ENCODE assay signal across 8 mouse cellular contexts in genomic region chr11:61493525-61494128, GRCm38 (mm10). TPM values are rescaled to one million over a fixed set of nuclear protein-coding genes. Genes with fewer than 3 reads are reported as not detected.
DNase-seq lines count a peak whose midpoint lies in the region; ATAC-seq and TF ChIP-seq lines count a peak whose summit lies in the region.

No protein-coding gene starts in this region.

- peak overlapping the region; percentile 81 for H3K4me2 ChIP-seq in CH12.LX (ENCODE audit: insufficient read depth, low read depth, poor library complexity, severe bottlenecking)
- peak overlapping the region; percentile 88 for H3K4me2 ChIP-seq in midbrain, embryonic 13.5 days (replicated peaks)

- in situ Hi-C loops in CH12.LX (cut with MboI; ENCODE audit: low pct_ligation_motif_present, low pct_unique_long_range_greater_than_20kb, low sequenced_read_pairs) = loop anchor here (5.0 kb wide), 1 partner anchor 46 kb away; no protein-coding TSS in a partner anchor

- peaks cover 37 to 42% of the 10 kb centered on the region in 2 experiments for H3K36me3 ChIP-seq in CH12.LX (replicated peaks in 1 of 2; ENCODE audit: control insufficient read depth in 1 of 2, insufficient read depth in 1 of 2, low read length in 1 of 2)
- H3K36me3 ChIP-seq in midbrain, embryonic 13.5 days = peaks cover 41% of the 10 kb centered on the region

- intact Hi-C loops in gastrocnemius, adult 2 months (cut with DNase I) = no loop called here
- intact Hi-C loops in left cerebral cortex, postnatal 25 days (cut with DNase I) = loop anchor here (2.0 kb wide), 1 partner anchor 41 kb away; no protein-coding TSS in a partner anchor

- TF ChIP-seq POLR2A in CH12.LX (IDR thresholded peaks at IDR 0.05; ENCODE audit: low read depth, low read length) = no peak; the same call in 1 of the 2 replicates

- H3K27me3 ChIP-seq in CH12.LX (replicated peaks) = no peaks in the 10 kb centered on the region
- H3K27me3 ChIP-seq in midbrain, embryonic 13.5 days = no peaks in the 10 kb centered on the region; the same call in 1 of the 2 replicates

- peaks cover 7 to 22% of the 10 kb centered on the region in 2 experiments for H3K4me1 ChIP-seq in CH12.LX (ENCODE audit: control insufficient read depth in 1 of 2, insufficient read depth in 2 of 2)
- H3K4me1 ChIP-seq in midbrain, embryonic 13.5 days (replicated peaks) = peaks cover 41% of the 10 kb centered on the region

- TF ChIP-seq EP300 in CH12.LX (IDR thresholded peaks at IDR 0.05; ENCODE audit: low read length) = no peak

- under 1% methylated on average over 48 of the region's 50 CpGs for WGBS in midbrain, embryonic 13.5 days

- no peak for DNase-seq in gastrocnemius, adult 2 months
- no peak for DNase-seq in gastrocnemius, adult 18-20 months (ENCODE audit: low spot score)
- DNase-seq in CH12.LX (ENCODE audit: extremely low read depth) = peak; percentile 59
- DNase-seq in cerebellum, adult 18-20 months = peak; percentile 55 to 60
- DNase-seq in left cerebral cortex, postnatal 25 days (ENCODE audit: low spot score in 2 of 2) = peak; percentile 52 to 54
- DNase-seq in testis, postnatal 14 days (ENCODE audit: low spot score) = peak; percentile 62

- no peak for TF ChIP-seq RAD21 in CH12.LX (IDR thresholded peaks at IDR 0.05; ENCODE audit: low read depth, low read length)

- peak overlapping the region; percentile 83 for H3K4me3 ChIP-seq in gastrocnemius, adult 2 months
- peak overlapping the region; percentile 73 to 92 (median 87) for H3K4me3 ChIP-seq in CH12.LX (replicated peaks in 1 of 3; ENCODE audit: low read depth in 2 of 3, low read length in 2 of 3, poor library complexity in 1 of 3)
- H3K4me3 ChIP-seq in midbrain, embryonic 13.5 days (replicated peaks) = peak overlapping the region; percentile 94

- peak; percentile 60 for ATAC-seq in granulocyte monocyte progenitor cell, adult 5-6 weeks (replicated peaks; ENCODE audit: poor library complexity, severe bottlenecking)
- peak; percentile 82 for ATAC-seq in midbrain, embryonic 13.5 days

- TF ChIP-seq CTCF in gastrocnemius, adult 2 months (IDR thresholded peaks at IDR 0.05) = no peak
- no peak for TF ChIP-seq CTCF in CH12.LX (conservative IDR thresholded peaks at IDR 0.05 in 1 of 2, IDR thresholded peaks at IDR 0.05 in 1 of 2; ENCODE audit: low read depth in 2 of 2, low read length in 2 of 2)

- peak overlapping the region; percentile 90 for H3K27ac ChIP-seq in gastrocnemius, adult 2 months
- H3K27ac ChIP-seq in CH12.LX (ENCODE audit: insufficient read depth, low read depth) = peak overlapping the region; percentile 9; the same call in 1 of the 2 replicates
- H3K27ac ChIP-seq in midbrain, embryonic 13.5 days = peak overlapping the region; percentile 92

- peak overlapping the region; percentile 70 for H3K9ac ChIP-seq in CH12.LX (ENCODE audit: insufficient read depth, low read depth)
- peak overlapping the region; percentile 93 for H3K9ac ChIP-seq in midbrain, embryonic 13.5 days (replicated peaks)

- H3K9me3 ChIP-seq in CH12.LX (replicated peaks; ENCODE audit: low read length) = peaks cover under 1% of the 10 kb centered on the region
- no peaks in the 10 kb centered on the region for H3K9me3 ChIP-seq in midbrain, embryonic 13.5 days

- H3K79me2 ChIP-seq in CH12.LX (replicated peaks; ENCODE audit: control insufficient read depth, extremely low read depth, insufficient read depth, poor library complexity, severe bottlenecking) = 0 out of 2 replicates have a peak, but pooled peaks cover 2% of the 10 kb centered on the region

- dilution Hi-C loops in CH12.LX (cut with MboI; ENCODE audit: extremely low pct_ligation_motif_present, extremely low pct_unique_long_range_greater_than_20kb, low sequenced_read_pairs) = no loop called here

TF ChIP-seq in CH12.LX, 34 proteins besides CTCF, POLR2A, EP300 and RAD21:
- TF ChIP-seq RCOR1 (conservative IDR thresholded peaks at IDR 0.05; ENCODE audit: low read depth, low read length) (0 out of 2 replicates have a peak, but pooled peaks have one; percentile 52), MEF2A (IDR thresholded peaks at IDR 0.05; ENCODE audit: borderline replicate concordance, low read depth, low read length) (0 out of 2 replicates have a peak, but pooled peaks have one; percentile 5), NELFE (IDR thresholded peaks at IDR 0.05; ENCODE audit: low read depth, low read length) (peak; percentile 26; the same call in 1 of the 2 replicates), BHLHE40 (IDR thresholded peaks at IDR 0.05; ENCODE audit: low read depth, low read length) (no peak), ELF1 (IDR thresholded peaks at IDR 0.05; ENCODE audit: low read depth, low read length) (peak; percentile 65), MAFK (IDR thresholded peaks at IDR 0.05; ENCODE audit: insufficient replicate concordance, low read length) (no peak)

RNA-seq across cellular contexts. Expression of gene Mapk7, which starts 0.6 kb away (rescaled TPM):
- total RNA-seq in gastrocnemius, adult 2 months (2021) = 1 to 10 TPM; 2.7 to 2.9 TPM
- 1 to 10 TPM; 3.5 to 4.1 TPM for total RNA-seq in gastrocnemius, adult 18-20 months (2021)
- total RNA-seq in CH12.LX (2012; rRNA removed) (12.2 and 12.7 TPM in 2 replicates), CH12.LX (2014; rRNA removed) (5.1 and 6.3 TPM in 2 replicates)
- polyA plus RNA-seq in CH12.LX (2012; ENCODE audit: insufficient read length, low read depth) = 18.8 and 21.6 TPM in 2 replicates
- 9.2 and 12.9 TPM in 2 replicates for total RNA-seq in granulocyte monocyte progenitor cell, adult 5-6 weeks (2014; fragmentation: Nextera tagmentation)
- total RNA-seq in granulocyte monocyte progenitor cell, adult 5-6 weeks (2017) = 5.9 and 13.1 TPM in 2 replicates
- 10 to 100 TPM; 19.1 to 26.9 TPM for total RNA-seq in left cerebral cortex, postnatal 25 days (2021)
- polyA plus RNA-seq in midbrain, embryonic 13.5 days (2015; fragmentation: Nextera tagmentation; extraction: Ambion mirVana) = 76.6 and 87.2 TPM in 2 replicates

RNA-seq across cellular contexts. Expression of gene Mfap4, which starts 8.4 kb away (rescaled TPM):
- total RNA-seq in gastrocnemius, adult 2 months (2021) = 10 to 100 TPM in 1 of 2 experiments, 1 to 10 TPM in 1; 6.9 to 36.6 TPM
- total RNA-seq in gastrocnemius, adult 18-20 months (2021) = 1 to 10 TPM; 6.5 to 7.4 TPM
- total RNA-seq in CH12.LX (2012; rRNA removed) (not detected in 2 replicates), CH12.LX (2014; rRNA removed) (not detected in 2 replicates)
- not detected in 2 replicates for polyA plus RNA-seq in CH12.LX (2012; ENCODE audit: insufficient read length, low read depth)
- not detected in 2 replicates for total RNA-seq in granulocyte monocyte progenitor cell, adult 5-6 weeks (2014; fragmentation: Nextera tagmentation)
- not detected in 2 replicates for total RNA-seq in granulocyte monocyte progenitor cell, adult 5-6 weeks (2017)
- 1 to 10 TPM; 4.2 to 5.5 TPM for total RNA-seq in left cerebral cortex, postnatal 25 days (2021)
- 28.6 and 35.4 TPM in 2 replicates for polyA plus RNA-seq in midbrain, embryonic 13.5 days (2015; fragmentation: Nextera tagmentation; extraction: Ambion mirVana)

RNA-seq across cellular contexts. Expression of gene B9d1, which starts 11.3 kb away (rescaled TPM):
- 1 to 10 TPM; 3.4 to 7.0 TPM for total RNA-seq in gastrocnemius, adult 2 months (2021)
- total RNA-seq in gastrocnemius, adult 18-20 months (2021) = 1 to 10 TPM; 3.8 to 4.0 TPM
- total RNA-seq in CH12.LX (2012; rRNA removed) (51.1 and 62.9 TPM in 2 replicates), CH12.LX (2014; rRNA removed) (19.2 and 24.2 TPM in 2 replicates)
- 26.2 and 31.0 TPM in 2 replicates for polyA plus RNA-seq in CH12.LX (2012; ENCODE audit: insufficient read length, low read depth)
- total RNA-seq in granulocyte monocyte progenitor cell, adult 5-6 weeks (2014; fragmentation: Nextera tagmentation) = 1.6 TPM in 1 of 2 replicates, not detected in the other
- total RNA-seq in granulocyte monocyte progenitor cell, adult 5-6 weeks (2017) = not detected in 2 replicates
- 10 to 100 TPM; 43.2 to 44.9 TPM for total RNA-seq in left cerebral cortex, postnatal 25 days (2021)
- polyA plus RNA-seq in midbrain, embryonic 13.5 days (2015; fragmentation: Nextera tagmentation; extraction: Ambion mirVana) = 38.3 and 40.8 TPM in 2 replicates

RNA-seq across cellular contexts. Expression of gene Rnf112, which starts 39.7 kb away (rescaled TPM):
- under 1 TPM in 1 of 2 experiments, not detected in 1; 0.11 TPM for total RNA-seq in gastrocnemius, adult 2 months (2021)
- total RNA-seq in gastrocnemius, adult 18-20 months (2021) = not detected
- total RNA-seq in CH12.LX (2012; rRNA removed) (not detected in 2 replicates), CH12.LX (2014; rRNA removed) (not detected in 2 replicates)
- not detected in 2 replicates for polyA plus RNA-seq in CH12.LX (2012; ENCODE audit: insufficient read length, low read depth)
- total RNA-seq in granulocyte monocyte progenitor cell, adult 5-6 weeks (2014; fragmentation: Nextera tagmentation) = not detected in 2 replicates
- not detected in 2 replicates for total RNA-seq in granulocyte monocyte progenitor cell, adult 5-6 weeks (2017)
- total RNA-seq in left cerebral cortex, postnatal 25 days (2021) = 100 to 1,000 TPM; 296 to 321 TPM
- polyA plus RNA-seq in midbrain, embryonic 13.5 days (2015; fragmentation: Nextera tagmentation; extraction: Ambion mirVana) = 13.6 and 15.0 TPM in 2 replicates

Comparison
In these comparisons a context has a peak if more than half of its experiments do, and no peak if none do; other contexts are left out.
1. DNase-seq: peak in CH12.LX (single experiment), cerebellum, adult 18-20 months (2 of 2), left cerebral cortex, postnatal 25 days (2 of 2) and testis, postnatal 14 days (single experiment); none in gastrocnemius, adult 2 months (single experiment) and gastrocnemius, adult 18-20 months (single experiment).
2. H3K27ac ChIP-seq: peak in every context shown above with its lines; median percentile 92 in midbrain, embryonic 13.5 days; 90 in gastrocnemius, adult 2 months; 9 in CH12.LX.
3. RNA of gene Mfap4, which starts 8.4 kb away (total RNA-seq): 6.9 to 36.6 TPM in gastrocnemius, adult 2 months, 6.5 to 7.4 TPM in gastrocnemius, adult 18-20 months and 4.2 to 5.5 TPM in left cerebral cortex, postnatal 25 days; not detected in CH12.LX and not detected in granulocyte monocyte progenitor cell, adult 5-6 weeks; every median in the first group is over 4 times any median in the second.
4. Peak in every context shown above with its lines, with median percentiles within 50 percentile points of each other: H3K4me3 ChIP-seq.